Mouse (Mus musculus): ENCODE data around the gene Fzd9.

GRCm38 (mm10) chr5:135247337-135247736 is 3.7 kb downstream of the Fzd9 start:
- no peak for TF ChIP-seq HCFC1 (IDR thresholded peaks at IDR 0.05; ENCODE audit: borderline replicate concordance, insufficient read depth, low read length)
- no peak for TF ChIP-seq ZNF384 (IDR thresholded peaks at IDR 0.05; ENCODE audit: low read depth, low read length)
- TF ChIP-seq ZC3H11A (IDR thresholded peaks at IDR 0.05; ENCODE audit: borderline replicate concordance, low read depth, low read length), result no peak
- no peak for TF ChIP-seq MAFK (IDR thresholded peaks at IDR 0.05; ENCODE audit: insufficient read depth, low read depth, low read length)
- no peak for TF ChIP-seq CHD2 (IDR thresholded peaks at IDR 0.05; ENCODE audit: low read depth, low read length)
